Mouse (Mus musculus): Measurements from ENCODE around the gene Ccdc88b. TPM values are rescaled to one million over a fixed set of nuclear protein-coding genes. Genes with fewer than 3 reads are reported as not detected.

The Ccdc88b gene
- polyA plus RNA-seq, 1 experiment from 2014 or later: 0.42 TPM

GRCm38 (mm10) chr19:6861451-6861850 is 3.4 kb upstream of the Ccdc88b start:
- Histone ChIP-seq H3K27me3 (ENCODE audit: control insufficient read depth, insufficient read depth, low read length) (no peaks in the 10 kb centered on the region), H3K4me3 (ENCODE audit: low read depth, low read length) (no peak overlapping the region), H3K27ac (ENCODE audit: low read depth, low read length) (no peak overlapping the region), H3K9ac (ENCODE audit: low read depth, low read length) (no peak overlapping the region), H3K4me2 (replicated peaks; ENCODE audit: low read depth, low read length) (no peak overlapping the region), H3K36me3 (ENCODE audit: control insufficient read depth, insufficient read depth, low read length) (no peaks in the 10 kb centered on the region), H3K4me1 (replicated peaks; ENCODE audit: control insufficient read depth, insufficient read depth, low read length) (no peaks in the 10 kb centered on the region), H3K9me3 (ENCODE audit: control insufficient read depth, low read length) (no peaks in the 10 kb centered on the region)
- 92% methylated on average over 4 of the region's 4 CpGs for WGBS
- DNase-seq (ENCODE audit: low spot score) (no peak), ATAC-seq (ENCODE audit: low FRiP score) (no peak)

DNA sequence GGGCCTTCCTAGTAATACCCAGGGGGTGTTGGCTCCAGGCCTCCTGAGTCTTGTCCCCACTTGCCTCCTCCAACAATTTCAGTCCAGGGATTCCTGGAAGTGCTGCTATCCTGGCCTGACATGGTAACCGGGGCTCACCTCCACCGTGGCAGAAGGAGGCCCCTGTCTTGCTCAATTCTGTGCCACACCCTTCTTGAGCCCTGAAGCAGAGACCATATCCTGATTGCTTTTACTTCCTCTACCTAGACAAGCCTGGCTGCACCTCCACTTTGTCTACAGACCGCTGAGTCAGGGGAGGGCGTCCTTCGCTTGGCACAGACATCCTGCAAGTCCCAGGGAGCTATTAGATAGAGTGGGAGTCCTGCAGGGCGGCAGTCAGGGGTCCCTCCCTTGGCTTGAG is 2.7 kb upstream of the Ccdc88b start:
- Histone ChIP-seq H3K27me3 (ENCODE audit: control insufficient read depth, insufficient read depth, low read length) (peaks cover 4% of the 10 kb centered on the region; the same call in 1 of the 2 replicates), H3K9ac (ENCODE audit: low read depth, low read length) (no peak overlapping the region), H3K4me1 (replicated peaks; ENCODE audit: control insufficient read depth, insufficient read depth, low read length) (peaks cover 4% of the 10 kb centered on the region), H3K4me3 (ENCODE audit: low read depth, low read length) (no peak overlapping the region), H3K27ac (ENCODE audit: low read depth, low read length) (no peak overlapping the region), H3K36me3 (ENCODE audit: control insufficient read depth, insufficient read depth, low read length) (no peaks in the 10 kb centered on the region), H3K9me3 (ENCODE audit: control insufficient read depth, low read length) (no peaks in the 10 kb centered on the region), H3K4me2 (replicated peaks; ENCODE audit: low read depth, low read length) (no peak overlapping the region)
- 81% methylated on average over 6 of the region's 6 CpGs for WGBS
- DNase-seq (ENCODE audit: low spot score) (no peak), ATAC-seq (ENCODE audit: low FRiP score) (no peak)

DNA sequence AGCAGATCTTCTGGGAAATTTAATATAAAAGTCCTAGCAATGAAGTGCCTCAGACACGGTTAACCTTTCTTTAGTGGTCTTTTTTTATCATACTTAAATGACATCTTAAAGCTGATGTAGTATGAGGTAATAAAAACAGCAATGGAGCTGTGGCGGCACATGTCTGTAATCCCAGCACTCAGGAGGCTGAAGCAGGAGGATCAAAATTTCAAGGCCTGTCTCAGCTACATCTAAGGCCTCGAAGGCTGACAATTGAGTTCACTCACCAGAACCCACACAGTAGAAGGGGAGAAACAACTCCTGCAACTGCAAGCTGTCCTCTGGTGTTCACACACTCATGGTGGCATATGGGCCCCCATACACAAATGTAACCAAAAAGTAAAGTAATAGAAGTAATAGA is 2.0 kb upstream of the Ccdc88b start:
- no peak for DNase-seq (ENCODE audit: low spot score)
- Histone ChIP-seq H3K36me3 (ENCODE audit: control insufficient read depth, insufficient read depth, low read length) (no peaks in the 10 kb centered on the region), H3K4me3 (ENCODE audit: low read depth, low read length) (no peak overlapping the region), H3K27me3 (ENCODE audit: control insufficient read depth, insufficient read depth, low read length) (peaks cover 5% of the 10 kb centered on the region; the same call in 1 of the 2 replicates), H3K27ac (ENCODE audit: low read depth, low read length) (no peak overlapping the region), H3K4me1 (replicated peaks; ENCODE audit: control insufficient read depth, insufficient read depth, low read length) (peaks cover 9% of the 10 kb centered on the region), H3K4me2 (replicated peaks; ENCODE audit: low read depth, low read length) (no peak overlapping the region), H3K9me3 (ENCODE audit: control insufficient read depth, low read length) (no peaks in the 10 kb centered on the region), H3K9ac (ENCODE audit: low read depth, low read length) (no peak overlapping the region)
- ATAC-seq (ENCODE audit: low FRiP score): no peak
- 84% methylated on average over 3 of the region's 3 CpGs for WGBS

DNA sequence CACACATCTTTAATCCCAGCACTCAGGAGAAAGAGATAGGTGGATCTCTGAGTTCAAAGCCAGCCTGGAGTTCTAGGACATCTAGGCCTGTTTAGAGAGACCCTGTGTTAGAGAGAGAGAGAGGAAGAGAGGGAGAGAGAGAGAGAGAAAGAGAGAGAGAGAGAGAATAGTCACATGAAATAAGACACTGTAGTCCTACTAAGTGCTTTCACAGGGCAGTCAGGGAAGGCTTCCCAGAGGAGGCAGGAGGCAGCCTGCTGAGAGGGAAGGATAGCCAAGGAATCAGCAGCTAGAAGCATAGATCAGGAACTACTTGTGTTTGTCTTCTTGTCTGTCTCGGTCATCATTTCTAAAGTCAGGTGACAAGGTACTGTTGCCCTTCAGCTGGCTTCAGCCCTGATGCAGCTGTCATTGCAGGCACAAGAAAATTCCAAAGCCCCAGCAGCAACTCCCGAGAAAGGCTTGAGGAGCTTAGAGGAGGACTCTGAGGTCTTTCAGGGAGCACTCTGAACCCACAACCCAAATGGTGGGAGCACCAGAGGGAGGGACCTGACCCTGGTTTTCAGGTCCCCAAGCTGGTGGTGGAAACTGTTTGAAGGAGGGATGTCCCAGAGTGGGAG is 1.1 kb upstream of the Ccdc88b start:
- no peak overlapping the region for H3K4me2 ChIP-seq (replicated peaks; ENCODE audit: low read depth, low read length)
- WGBS: 73% methylated on average over 2 of the region's 2 CpGs
- H3K4me3 ChIP-seq (ENCODE audit: low read depth, low read length): no peak overlapping the region
- no peak for ATAC-seq (ENCODE audit: low FRiP score)
- no peaks in the 10 kb centered on the region for H3K9me3 ChIP-seq (ENCODE audit: control insufficient read depth, low read length)
- peaks cover 10% of the 10 kb centered on the region for H3K4me1 ChIP-seq (replicated peaks; ENCODE audit: control insufficient read depth, insufficient read depth, low read length)
- H3K36me3 ChIP-seq (ENCODE audit: control insufficient read depth, insufficient read depth, low read length): no peaks in the 10 kb centered on the region
- peaks cover 9% of the 10 kb centered on the region for H3K27me3 ChIP-seq (ENCODE audit: control insufficient read depth, insufficient read depth, low read length)
- no peak overlapping the region for H3K27ac ChIP-seq (ENCODE audit: low read depth, low read length)
- H3K9ac ChIP-seq (ENCODE audit: low read depth, low read length): no peak overlapping the region
- DNase-seq (ENCODE audit: low spot score): no peak

GRCm38 (mm10) chr19:6857391-6858005 is 513 bp downstream of the Ccdc88b start:
- Histone ChIP-seq H3K4me1 (replicated peaks; ENCODE audit: control insufficient read depth, insufficient read depth, low read length) (peaks cover 10% of the 10 kb centered on the region), H3K4me2 (replicated peaks; ENCODE audit: low read depth, low read length) (no peak overlapping the region), H3K9ac (ENCODE audit: low read depth, low read length) (no peak overlapping the region), H3K4me3 (ENCODE audit: low read depth, low read length) (no peak overlapping the region), H3K9me3 (ENCODE audit: control insufficient read depth, low read length) (no peaks in the 10 kb centered on the region), H3K27me3 (ENCODE audit: control insufficient read depth, insufficient read depth, low read length) (peaks cover 9% of the 10 kb centered on the region), H3K27ac (ENCODE audit: low read depth, low read length) (no peak overlapping the region), H3K36me3 (ENCODE audit: control insufficient read depth, insufficient read depth, low read length) (no peaks in the 10 kb centered on the region)
- ATAC-seq (ENCODE audit: low FRiP score) (no peak), DNase-seq (ENCODE audit: low spot score) (no peak)
- WGBS: 75% methylated on average over 9 of the region's 9 CpGs

DNA sequence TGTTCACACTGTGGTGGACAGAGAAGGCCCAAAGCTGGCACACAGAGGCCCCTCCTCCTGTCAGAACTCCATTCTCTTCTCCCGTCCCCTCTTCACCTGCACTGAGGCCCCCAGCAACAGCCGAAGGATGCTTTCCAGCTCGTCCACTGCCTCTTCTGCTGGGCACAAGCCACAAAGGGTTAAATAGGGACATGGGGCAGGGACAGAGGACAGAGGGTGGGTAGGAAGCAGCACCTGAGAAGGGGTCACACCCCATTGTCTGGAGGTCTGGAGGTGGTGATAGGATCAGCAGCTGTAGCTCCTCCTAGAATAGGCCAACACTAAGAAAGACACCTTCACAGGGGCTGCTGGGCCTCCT is 1.0 kb downstream of the Ccdc88b start:
- no peak overlapping the region for H3K9ac ChIP-seq (ENCODE audit: low read depth, low read length)
- no peak for ATAC-seq (ENCODE audit: low FRiP score)
- WGBS: 48% methylated on average over 3 of the region's 3 CpGs
- peaks cover 9% of the 10 kb centered on the region for H3K27me3 ChIP-seq (ENCODE audit: control insufficient read depth, insufficient read depth, low read length)
- no peaks in the 10 kb centered on the region for H3K36me3 ChIP-seq (ENCODE audit: control insufficient read depth, insufficient read depth, low read length)
- no peak overlapping the region for H3K27ac ChIP-seq (ENCODE audit: low read depth, low read length)
- no peak for DNase-seq (ENCODE audit: low spot score)
- H3K4me3 ChIP-seq (ENCODE audit: low read depth, low read length): no peak overlapping the region
- H3K9me3 ChIP-seq (ENCODE audit: control insufficient read depth, low read length): no peaks in the 10 kb centered on the region
- H3K4me2 ChIP-seq (replicated peaks; ENCODE audit: low read depth, low read length): no peak overlapping the region
- peaks cover 10% of the 10 kb centered on the region for H3K4me1 ChIP-seq (replicated peaks; ENCODE audit: control insufficient read depth, insufficient read depth, low read length)

- H3K27me3 ChIP-seq (ENCODE audit: control insufficient read depth, insufficient read depth, low read length): peaks cover 9% of the 10 kb centered on the region
- ATAC-seq (ENCODE audit: low FRiP score): no peak
- DNase-seq (ENCODE audit: low spot score): peak; percentile 46
- 48% methylated on average over 12 of the region's 12 CpGs for WGBS
- peaks cover 10% of the 10 kb centered on the region for H3K4me1 ChIP-seq (replicated peaks; ENCODE audit: control insufficient read depth, insufficient read depth, low read length)
- H3K36me3 ChIP-seq (ENCODE audit: control insufficient read depth, insufficient read depth, low read length): no peaks in the 10 kb centered on the region
- no peak overlapping the region for H3K9ac ChIP-seq (ENCODE audit: low read depth, low read length)
- no peak overlapping the region for H3K4me2 ChIP-seq (replicated peaks; ENCODE audit: low read depth, low read length)
- H3K9me3 ChIP-seq (ENCODE audit: control insufficient read depth, low read length): no peaks in the 10 kb centered on the region
- no peak overlapping the region for H3K27ac ChIP-seq (ENCODE audit: low read depth, low read length)
- H3K4me3 ChIP-seq (ENCODE audit: low read depth, low read length): no peak overlapping the region
These were observed 1.6 kb downstream of the Ccdc88b start for GRCm38 (mm10) chr19:6856281-6857002.

GRCm38 (mm10) chr19:6855225-6856031 is 2.6 kb downstream of the Ccdc88b start:
- 6% methylated on average over 38 of the region's 38 CpGs for WGBS
- Histone ChIP-seq H3K27me3 (ENCODE audit: control insufficient read depth, insufficient read depth, low read length) (peaks cover 9% of the 10 kb centered on the region), H3K9me3 (ENCODE audit: control insufficient read depth, low read length) (no peaks in the 10 kb centered on the region), H3K4me3 (ENCODE audit: low read depth, low read length) (0 out of 2 replicates have a peak overlapping the region, but pooled peaks have one; percentile 13), H3K36me3 (ENCODE audit: control insufficient read depth, insufficient read depth, low read length) (no peaks in the 10 kb centered on the region), H3K9ac (ENCODE audit: low read depth, low read length) (0 out of 2 replicates have a peak overlapping the region, but pooled peaks have one; percentile 23), H3K4me1 (replicated peaks; ENCODE audit: control insufficient read depth, insufficient read depth, low read length) (peaks cover 10% of the 10 kb centered on the region), H3K4me2 (replicated peaks; ENCODE audit: low read depth, low read length) (peak overlapping the region; percentile 36), H3K27ac (ENCODE audit: low read depth, low read length) (0 out of 2 replicates have a peak overlapping the region, but pooled peaks have one; percentile 19)
- ATAC-seq (ENCODE audit: low FRiP score) (peak; percentile 84), DNase-seq (ENCODE audit: low spot score) (peak; percentile 76)
